Mouse (Mus musculus): ENCODE results near the gene H2al1n.
"Not testable (repeated sequence)": the region's sequence is repeated elsewhere in the genome, so short reads cannot be mapped to it uniquely, and the experiment has no call there.

The H2al1n gene

GRCm38 (mm10) chrX:14210848-14211247, at the start of gene H2al1n:
Gene H2al1n, plus strand, starts transcription at chrX:14211148.
- DNase-seq (ENCODE audit: low read depth, low spot score), result not testable (repeated sequence)

DNA sequence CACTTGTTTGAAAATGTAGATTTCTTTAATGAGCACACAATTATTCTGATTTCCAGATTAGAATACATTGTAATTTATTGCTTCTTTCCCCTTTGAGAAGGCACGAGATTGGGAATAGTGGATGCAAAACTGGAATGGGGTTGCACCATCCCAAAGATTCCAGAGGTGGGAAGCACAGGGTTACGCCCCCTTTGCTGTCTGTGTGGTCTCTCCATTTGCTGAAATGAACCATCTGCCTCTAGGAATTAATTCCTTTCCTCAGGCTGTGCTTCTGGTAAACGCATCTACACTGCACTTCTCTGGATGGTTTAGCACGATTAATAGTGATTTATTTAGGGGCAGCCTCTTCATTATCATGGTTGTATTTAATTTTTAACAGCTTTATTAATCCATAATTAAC, 11.7 kb upstream of the H2al1n start:
- DNase-seq (ENCODE audit: low read depth, low spot score), result no peak

- DNase-seq (ENCODE audit: low read depth, low spot score), result no peak
Observed at GRCm38 (mm10) chrX:14206112-14206875, 4.7 kb upstream of the H2al1n start.

DNA sequence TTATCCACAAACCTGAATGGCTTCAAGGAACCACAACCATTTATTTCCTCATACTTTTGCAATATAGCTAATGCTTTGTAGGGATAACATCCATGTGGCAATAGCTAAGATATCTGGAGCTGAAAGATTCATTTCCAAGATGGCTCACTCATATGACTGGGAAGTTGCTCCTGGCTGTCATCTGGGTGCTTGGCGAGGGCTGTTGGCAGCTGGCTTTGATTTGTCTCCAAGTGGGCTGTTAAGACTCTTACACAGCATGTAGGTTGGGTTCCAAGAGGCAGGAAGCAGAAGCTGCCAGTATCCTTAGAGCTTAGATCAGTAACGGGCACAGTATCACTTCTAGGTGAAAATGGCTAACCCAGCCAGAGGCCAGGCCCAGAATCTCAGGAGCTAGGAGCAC, 18.3 kb downstream of the H2al1n start:
- no peak for DNase-seq (ENCODE audit: low read depth, low spot score)

GRCm38 (mm10) chrX:14259597-14260239, 48.8 kb downstream of the H2al1n start:
- no peak for DNase-seq (ENCODE audit: low read depth, low spot score)
